Mouse (Mus musculus) hematopoietic stem cell, adult 5-6 weeks (primary cell): Measurements from ENCODE around the gene Tmem253. TPM values are rescaled to one million over a fixed set of nuclear protein-coding genes. Genes with fewer than 3 reads are reported as not detected.
"Not testable (repeated sequence)": the region's sequence is repeated elsewhere in the genome, so short reads cannot be mapped to it uniquely, and the experiment has no call there.

ENCODE experiments used
- ATAC-seq, 2 experiments: fragments of 125-278 bp in 1 of 2; replicated peaks in 1 of 2; 2 replicates each; pipeline ENCODE4 v1.8.0; 2016 to 2017; ENCODE audit warnings: inconsistent platforms in 2 of 2, mild to moderate bottlenecking in 2 of 2, moderate number of reproducible peaks in 2 of 2, low read depth in 1 of 2, moderate TSS enrichment in 1 of 2; ENCODE audit not compliant: low FRiP score in 2 of 2, poor library complexity in 2 of 2, severe bottlenecking in 2 of 2, insufficient read depth in 1 of 2, low TSS enrichment in 1 of 2
- total RNA-seq: library from RNA; stranded (forward); fragments of 172-1452, 232-1000 nt; gene quantifications from 2 replicates; pipeline ENCODE4 v1.2.3, GENCODE M21; 2017

Gene Tmem253
- total RNA-seq, 1 experiment from 2014 or later: not detected

DNA sequence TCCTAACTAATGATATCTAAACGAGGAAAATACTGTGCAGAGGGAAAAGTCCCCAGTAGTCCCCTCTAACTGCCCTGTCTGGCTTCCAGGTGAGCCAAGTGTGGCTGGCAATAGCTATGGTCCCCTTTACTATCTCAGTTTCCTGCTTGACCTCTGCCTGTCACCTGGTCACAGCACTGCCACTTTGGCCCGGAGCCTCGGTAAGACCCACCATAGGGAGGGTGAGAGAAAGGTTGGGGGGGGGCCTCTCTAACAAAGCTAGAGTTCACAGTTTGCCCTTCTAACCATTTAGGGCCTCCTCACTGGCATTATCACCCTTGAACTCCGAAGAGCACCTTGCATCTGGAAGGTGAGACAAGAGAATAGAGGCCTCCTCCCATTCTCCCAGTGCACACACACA, 2.2 kb downstream of the Tmem253 start:
- no peak for ATAC-seq

DNA sequence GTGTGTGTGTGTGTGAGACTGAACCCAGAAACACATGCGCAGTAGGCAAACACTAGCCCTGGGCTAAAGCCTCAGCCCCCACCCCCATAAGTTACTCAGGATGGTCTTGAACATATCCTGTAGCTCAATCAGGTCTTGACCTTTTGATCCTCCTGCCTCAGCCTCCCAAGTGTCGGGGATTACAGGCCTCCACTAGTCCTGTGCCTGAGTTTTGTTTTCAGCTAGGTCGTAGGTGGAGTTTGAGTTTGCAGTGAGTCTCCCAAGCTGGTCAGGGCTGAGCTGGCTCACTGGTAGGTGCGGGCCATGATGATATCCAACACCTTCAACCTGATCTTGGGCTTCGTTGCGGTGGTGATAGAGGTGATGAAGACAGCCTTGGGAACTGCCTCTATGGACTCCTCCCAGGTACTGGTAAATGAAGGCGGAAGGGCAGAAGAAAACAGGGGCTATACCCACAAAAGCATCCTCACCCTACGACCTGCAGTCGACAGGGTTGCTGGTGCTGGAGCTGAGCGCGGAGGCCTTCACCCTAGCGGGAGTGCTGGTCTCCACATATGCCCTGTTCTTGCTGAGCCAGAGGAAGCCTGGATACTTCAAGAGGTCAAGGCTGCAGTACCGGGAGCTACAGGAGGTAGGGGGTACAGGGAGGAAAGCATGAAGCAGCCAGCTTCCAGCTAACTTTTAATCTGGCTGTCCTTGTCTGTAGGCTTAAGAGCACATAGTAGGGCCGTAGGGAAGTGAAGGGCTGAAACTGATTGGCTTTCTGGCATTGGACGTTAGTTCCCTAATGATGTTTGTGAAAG, 3.0 kb downstream of the Tmem253 start:
- no peak for ATAC-seq

DNA sequence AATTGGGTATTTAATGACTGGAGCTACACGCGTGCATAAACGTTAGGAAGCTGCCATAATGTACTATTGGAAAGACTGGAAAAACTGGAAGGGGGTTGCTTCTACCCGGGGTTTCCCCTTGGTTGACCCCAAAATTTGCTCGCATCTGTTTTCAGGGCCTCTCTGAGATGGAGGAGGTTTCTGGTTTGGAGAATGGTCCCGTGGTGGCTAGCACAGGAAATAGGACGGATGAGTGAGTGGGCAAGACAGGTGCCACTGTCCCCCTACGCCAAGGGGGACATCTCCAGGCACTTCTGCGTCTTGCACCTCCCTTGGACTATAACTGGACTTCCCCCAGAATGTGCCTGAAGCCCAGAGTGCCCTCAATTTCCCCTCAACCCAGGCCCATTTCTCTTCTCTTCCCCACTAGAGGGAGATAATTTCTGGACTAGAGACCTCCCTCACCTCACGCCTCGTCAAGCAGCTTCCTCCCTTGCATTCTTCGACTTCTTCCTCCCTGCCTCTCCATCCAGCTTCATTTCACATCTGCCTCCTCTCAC, 3.7 kb downstream of the Tmem253 start:
- ATAC-seq: peak; percentile 43 to 46

DNA sequence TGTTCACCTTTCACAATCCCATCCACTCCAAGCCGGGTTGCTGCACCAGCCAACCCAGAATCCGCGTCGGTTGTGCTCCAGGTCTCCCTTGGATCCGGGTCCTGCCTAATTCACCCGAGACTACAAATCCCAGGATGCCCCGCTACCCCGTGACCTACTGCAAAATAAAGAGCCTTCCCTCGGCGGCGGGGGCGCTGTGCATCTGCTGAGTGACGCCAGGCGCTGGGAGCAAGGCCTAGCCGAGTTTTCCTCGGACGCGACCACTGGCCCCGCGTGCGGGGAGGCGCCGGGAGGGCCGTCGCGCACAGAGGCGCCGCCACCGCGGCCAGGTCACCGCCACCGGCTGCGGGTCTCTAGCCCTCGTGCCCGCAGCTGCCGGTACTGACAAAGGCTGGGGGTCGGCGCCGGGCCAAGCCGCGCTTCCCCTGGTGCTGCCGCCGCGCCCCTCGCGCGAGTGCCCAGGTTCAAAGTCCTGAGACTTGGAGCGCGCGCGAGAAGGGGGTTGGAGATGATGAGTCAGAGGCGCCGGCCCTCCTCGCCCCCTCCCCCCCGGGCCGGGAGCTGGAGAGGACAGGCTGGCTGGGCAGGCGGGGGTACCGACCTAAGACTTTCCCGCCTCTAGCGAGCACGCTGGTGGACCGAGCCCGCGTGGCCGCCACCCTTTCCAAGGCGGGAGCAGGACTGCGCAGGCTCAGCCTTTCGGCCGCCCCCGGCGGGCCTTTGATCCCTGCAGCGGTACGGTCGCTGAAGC, 4.3 kb downstream of the Tmem253 start:
- ATAC-seq: peak; percentile 80

DNA sequence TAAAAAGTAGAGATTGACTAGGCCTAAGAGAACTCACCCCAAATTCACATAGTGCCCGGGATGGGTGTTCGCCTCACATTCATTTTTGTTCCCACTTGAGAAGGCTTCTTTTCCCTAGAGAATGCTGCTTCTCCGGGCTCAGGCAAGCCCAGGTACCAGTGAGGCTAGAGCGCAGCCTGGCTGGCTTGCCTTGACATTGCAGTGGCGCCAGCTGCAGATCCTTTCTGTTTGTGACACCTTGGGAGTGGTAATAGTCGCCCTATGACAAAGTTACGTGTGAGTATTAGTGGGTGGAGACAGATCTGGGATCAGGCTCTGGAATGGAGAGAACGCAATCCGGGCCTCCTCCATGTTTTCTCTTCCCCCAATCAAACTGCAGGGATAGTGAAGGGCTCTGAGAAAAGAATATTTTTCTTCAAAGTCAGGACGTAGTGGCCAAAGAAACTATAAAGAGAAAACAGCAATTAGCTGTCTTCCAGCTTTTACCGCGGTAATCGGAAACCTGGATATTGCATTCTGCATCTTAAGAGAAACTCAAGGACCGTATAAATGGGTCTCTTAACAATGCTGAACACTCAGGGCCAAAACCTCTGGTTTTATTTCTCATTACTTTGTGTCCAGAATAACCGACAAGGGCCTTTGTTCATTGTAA, 5.2 kb downstream of the Tmem253 start, which contains the start of gene Zfp219:
Zfp219 (minus strand) TSS at position 248 of the 652 bp plus-strand sequence.
- peak; percentile 14 to 15; a peak in 1 of 4 replicates for ATAC-seq

DNA sequence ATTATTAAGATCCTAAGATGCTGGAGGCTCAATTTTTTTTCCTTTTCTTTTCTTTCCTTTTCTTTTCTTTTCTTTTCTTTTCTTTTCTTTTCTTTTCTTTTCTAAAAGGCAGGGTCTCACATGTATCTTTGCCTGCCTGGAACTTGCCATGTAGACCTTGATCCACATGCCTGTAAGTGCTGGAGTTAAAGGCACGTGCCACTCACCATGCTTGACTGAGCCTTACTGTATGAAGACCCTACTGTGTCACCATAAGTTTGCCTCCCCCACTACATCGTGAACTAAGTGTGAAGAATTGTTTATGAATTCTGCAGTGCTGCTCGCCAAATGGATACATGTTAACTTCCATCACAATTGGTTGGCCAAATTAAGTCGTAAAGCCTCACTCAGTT, 5.7 kb downstream of the Tmem253 start:
- ATAC-seq: no peak

DNA sequence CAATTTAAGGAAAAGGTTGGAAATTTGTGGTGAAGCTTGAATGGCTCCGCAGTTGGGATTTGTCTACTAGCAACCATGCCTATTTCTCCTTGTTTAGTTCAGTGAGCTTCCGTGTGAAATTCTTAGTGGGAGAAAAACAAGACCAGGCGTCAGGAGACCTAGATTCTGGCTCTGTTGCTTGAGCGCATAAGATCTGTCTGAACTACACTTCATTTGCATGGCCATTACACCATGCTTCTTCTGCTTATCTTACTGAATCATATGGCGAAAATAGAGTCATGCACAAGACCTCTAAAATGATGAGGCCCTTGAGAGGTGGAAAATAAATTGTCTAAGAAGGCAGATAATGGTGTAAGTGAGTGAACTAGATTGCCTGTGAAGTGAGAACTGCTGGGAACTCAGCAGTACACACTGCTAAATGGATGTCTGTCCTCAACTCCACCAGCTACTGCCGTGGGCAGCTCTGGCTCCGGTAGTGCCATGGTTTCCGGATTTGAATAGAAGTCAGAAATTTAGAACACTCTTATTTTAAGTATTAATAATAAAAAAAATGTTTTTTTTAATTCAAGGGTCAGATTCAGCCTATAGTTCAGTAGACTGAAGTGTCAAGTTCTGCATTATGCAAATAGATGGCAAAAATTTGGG, 6.2 kb downstream of the Tmem253 start:
- ATAC-seq: no peak

DNA sequence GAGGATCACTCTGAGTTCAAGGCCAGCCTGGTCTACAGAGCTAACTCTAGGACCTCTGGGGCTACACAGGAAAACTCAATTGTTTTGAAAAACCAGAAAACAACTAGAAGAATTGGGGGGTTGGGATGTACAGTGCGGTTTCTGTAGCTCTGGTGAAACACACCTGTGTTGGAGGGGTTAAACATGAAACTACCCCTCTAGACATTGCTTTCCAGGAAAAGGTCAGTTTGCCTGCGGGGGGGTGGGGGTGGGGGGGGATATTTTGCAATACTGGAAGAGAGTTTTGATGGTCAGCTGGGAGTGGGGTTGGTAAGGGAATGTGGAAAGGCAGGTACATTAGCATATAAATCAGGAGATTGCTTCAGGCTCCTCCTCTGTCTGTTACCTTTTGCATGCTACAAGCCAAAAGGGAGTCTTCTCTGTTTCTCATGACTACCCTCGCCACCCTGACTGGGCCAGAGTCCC, 6.8 kb downstream of the Tmem253 start:
- ATAC-seq: no peak

DNA sequence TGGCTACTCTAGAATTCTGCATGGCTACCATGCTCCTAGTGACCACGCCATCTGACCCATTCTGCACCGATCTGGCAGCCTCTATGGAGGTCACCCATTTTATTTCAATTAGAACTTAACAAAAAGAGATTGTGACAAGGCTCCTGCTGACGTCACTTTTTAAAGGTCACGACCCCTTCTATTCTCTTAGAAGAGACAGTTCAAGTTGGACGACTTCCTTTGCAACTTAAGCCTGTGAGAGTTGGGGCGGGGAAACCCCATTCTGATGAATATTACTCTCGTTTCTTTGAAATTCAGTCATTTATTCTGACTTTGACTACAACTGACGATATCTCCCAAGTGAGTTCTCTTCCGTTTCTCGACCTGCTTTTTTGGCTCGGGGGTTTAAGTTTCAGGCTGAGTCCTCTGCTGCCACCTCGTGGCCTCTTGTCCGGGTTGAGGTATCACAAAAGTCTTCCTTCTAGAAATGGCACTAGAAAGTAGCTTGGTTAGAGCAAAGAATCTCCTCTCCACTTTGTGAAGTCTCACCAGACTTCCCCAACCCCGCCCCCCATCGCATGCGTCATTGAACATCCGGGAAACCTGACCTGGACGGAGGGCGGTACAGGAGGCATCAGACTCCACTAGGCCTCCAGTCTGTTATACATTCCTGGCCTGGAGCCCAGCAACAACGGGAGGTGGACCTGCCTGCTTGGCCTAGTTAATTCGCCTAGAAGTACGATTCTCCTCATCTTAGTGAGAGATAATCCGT, 7.4 kb downstream of the Tmem253 start:
- peak; percentile 55 to 68 for ATAC-seq

DNA sequence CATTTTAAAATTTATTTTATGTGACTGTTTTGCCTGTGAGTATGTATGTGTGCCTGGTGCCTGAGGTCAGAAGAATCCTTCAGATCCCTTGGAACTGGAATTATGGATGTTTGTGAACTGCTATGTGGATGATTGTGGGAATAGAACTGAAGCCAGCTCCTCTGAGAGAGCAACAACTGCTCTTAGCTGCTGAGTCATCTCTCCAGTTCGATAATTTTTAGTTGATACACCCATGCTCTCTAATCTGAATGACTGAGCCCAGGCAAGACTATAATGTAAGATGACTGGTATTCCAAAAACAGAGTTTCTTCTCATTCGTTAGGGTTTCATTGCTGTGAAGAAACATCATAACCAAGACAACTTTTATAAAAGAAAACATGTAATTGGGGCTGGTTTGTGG, 8.7 kb downstream of the Tmem253 start:
- no peak for ATAC-seq

DNA sequence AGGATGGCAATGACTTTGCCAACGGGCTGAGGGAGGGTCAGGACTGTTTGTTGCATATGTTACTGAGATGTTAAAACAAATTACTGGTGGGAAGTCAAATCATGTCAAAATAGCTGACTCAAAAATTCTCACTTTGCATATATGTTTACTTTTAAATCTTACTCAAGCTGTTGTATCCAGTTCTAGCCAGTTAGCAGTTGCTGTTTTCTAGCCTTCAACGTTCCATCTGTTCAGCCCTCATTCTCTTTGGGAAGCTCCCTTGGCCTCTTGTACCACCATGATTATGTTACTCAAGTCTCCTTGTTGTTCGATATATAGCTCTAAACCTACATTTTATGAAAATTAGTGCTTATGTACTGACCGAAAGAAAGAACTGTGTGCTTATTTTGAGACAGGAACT, 10.9 kb downstream of the Tmem253 start:
- ATAC-seq: no peak

DNA sequence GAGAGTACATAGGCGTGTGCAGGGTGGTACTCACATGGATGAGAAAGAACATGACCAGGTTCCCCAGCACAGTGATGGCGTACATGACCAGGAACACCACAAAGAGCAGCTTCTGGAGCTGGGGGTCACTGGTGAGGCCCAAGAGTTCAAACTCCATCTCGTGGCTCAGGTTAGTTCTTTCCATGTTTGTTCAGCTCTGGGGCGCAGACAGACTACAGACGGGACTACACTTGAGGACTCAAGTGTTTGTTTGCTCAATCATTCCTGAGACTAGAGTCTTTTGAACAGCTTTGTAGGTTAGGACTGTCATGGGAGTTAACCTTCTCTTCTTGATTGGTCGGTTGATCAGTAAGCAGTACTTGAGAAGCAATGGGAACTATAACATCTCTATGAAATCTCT, 20.5 kb downstream of the Tmem253 start:
- no peak for ATAC-seq

DNA sequence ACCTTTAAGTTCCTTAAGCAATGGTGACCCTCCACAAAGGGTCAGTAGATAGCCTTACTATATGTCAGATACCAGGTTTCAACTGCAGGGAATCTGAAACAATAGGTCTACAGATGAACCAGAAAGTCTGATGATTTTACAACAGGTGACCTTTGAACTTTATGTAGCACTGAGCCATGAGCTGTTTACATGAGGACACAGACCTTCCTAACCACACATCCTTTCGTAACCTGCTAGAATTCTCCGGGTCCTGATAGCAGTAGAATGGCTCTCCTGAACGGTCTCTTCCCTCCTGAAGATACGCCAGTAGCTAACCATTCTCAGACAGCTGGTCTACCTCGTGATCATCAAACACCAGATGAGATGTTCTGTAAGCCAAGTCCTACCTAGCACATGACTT, 23.9 kb downstream of the Tmem253 start:
- no peak for ATAC-seq

DNA sequence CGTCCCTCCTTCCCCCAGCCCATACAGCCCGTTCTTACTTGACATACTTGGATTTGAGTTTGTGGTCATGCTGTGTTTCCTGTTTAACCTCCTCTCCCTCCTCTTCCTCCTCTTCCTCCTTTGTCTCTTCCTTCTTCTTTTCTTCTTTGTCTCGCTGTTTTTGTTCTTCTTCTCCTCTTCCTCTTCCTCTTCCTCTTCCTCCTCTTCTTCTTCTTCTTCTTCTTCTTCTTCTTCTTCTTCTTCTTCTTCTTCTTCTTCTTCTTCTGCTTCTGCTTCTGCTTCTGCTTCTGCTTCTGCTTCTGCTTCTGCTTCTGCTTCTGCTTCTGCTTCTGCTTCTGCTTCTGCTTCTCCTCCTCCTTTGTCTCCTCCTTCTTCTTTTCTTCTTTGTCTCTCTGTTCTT, 26.9 kb downstream of the Tmem253 start, which contains the start of gene Olfr221:
Olfr221 (minus strand) TSS at position 101 of the 400 bp plus-strand sequence.
- ATAC-seq: not testable (repeated sequence)

DNA sequence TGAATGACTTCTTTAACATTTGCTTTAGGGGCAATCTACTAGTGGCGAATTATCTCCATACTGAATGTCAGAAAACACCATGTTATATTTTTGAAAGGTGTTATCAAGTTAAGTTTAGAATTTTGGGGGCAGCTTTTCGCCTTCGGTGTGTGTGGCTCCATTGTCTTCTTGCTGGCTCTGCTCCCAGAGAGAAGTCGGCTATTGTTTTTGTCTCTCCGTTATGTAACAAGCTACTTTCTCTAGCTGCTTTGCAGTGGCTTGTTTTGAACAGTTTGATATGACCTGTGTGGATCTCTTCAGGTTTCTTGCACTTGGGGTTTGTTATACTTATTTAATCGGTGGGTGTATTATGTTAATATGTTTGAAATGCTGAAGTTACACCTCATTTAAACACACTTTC, 28.0 kb downstream of the Tmem253 start:
- ATAC-seq: no peak

DNA sequence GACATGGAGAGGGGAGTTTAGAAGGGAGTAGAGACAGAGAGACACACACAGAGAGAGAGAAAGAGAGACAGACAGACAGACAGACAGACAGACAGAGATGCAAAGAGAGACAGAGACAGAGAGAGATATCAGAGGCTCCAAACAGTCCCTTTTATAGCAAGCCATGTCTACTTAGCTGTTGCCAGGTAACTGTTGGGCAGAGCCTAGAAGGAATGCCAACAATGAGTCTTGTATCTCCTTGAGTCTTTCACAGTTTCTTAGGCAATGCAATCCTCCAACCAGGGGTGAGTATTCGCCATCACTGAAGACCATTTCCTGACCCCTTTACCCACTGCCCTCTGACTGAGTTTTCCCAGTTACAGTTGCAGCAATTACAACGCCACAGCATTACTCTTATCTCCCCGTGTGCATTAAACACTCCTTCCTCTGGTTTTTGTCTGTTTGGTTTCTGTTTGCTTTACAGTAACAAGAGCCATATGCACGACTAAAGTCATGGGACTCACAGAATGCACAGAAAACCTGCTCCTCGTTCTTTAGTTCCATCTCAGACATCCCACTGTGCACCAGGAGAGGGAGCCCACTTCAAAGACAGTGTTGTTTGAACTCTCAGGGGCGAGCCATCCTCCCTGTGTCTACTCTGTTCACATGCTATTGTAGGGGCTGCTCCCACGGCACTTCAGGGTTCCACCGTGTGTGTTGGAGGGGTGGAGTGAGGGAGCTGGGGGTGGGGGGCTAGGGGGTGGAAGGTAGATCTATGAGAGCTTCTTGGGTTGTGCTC, 29.6 kb downstream of the Tmem253 start:
- peak; percentile 70 to 88 for ATAC-seq
